Mouse (Mus musculus) MEL (cell line): ENCODE measurements around the gene Afdn. TPM values are rescaled to one million over a fixed set of nuclear protein-coding genes. Genes with fewer than 3 reads are reported as not detected.
"Not testable (repeated sequence)": the region's sequence is repeated elsewhere in the genome, so short reads cannot be mapped to it uniquely, and the experiment has no call there.

ENCODE experiments used
- DNase-seq: peaks from one replicate; pipeline ENCODE4 v3.0.0; 2011; ENCODE audit warnings: low read depth, low spot score
- H3K27ac ChIP-seq: 2 replicates; pipeline ENCODE4 v1.5.1; 2012; ENCODE audit warnings: low read depth, mild to moderate bottlenecking, control low read depth, low read length, moderate library complexity; ENCODE audit not compliant: control insufficient read depth
- H3K27me3 ChIP-seq, 2 experiments: fragments of 150-350 bp in 1 of 2; sonication (generic) in 1 of 2; 2 replicates each; pipeline ENCODE4 v1.6.1; 2012; ENCODE audit warnings: low read length in 2 of 2, mild to moderate bottlenecking in 2 of 2, improper control_type of control experiment in 1 of 2, moderate library complexity in 1 of 2; ENCODE audit not compliant: insufficient read depth in 2 of 2, control insufficient read depth in 1 of 2
- H3K36me3 ChIP-seq, 2 experiments: 2 replicates each; pipeline ENCODE4 v1.6.1; 2012 to 2014; ENCODE audit warnings: low read length in 2 of 2, improper control_type of control experiment in 1 of 2, inconsistent platforms in 1 of 2, mild to moderate bottlenecking in 1 of 2; ENCODE audit not compliant: insufficient read depth in 2 of 2, control insufficient read depth in 1 of 2
- H3K4me1 ChIP-seq, 2 experiments: fragments of 150-350 bp in 1 of 2; sonication (generic) in 1 of 2; 2 replicates each; pipeline ENCODE4 v1.6.1; 2012; ENCODE audit warnings: low read length in 2 of 2, improper control_type of control experiment in 1 of 2, mild to moderate bottlenecking in 1 of 2; ENCODE audit not compliant: insufficient read depth in 2 of 2, control insufficient read depth in 1 of 2
- H3K4me3 ChIP-seq, 2 experiments: fragments of 150-350 bp in 1 of 2; sonication (generic) in 1 of 2; 2 replicates each; pipeline ENCODE4 v1.5.1; 2012; ENCODE audit warnings: low read depth in 2 of 2, low read length in 2 of 2, mild to moderate bottlenecking in 2 of 2, moderate library complexity in 2 of 2, control low read depth in 1 of 2, improper control_type of control experiment in 1 of 2; ENCODE audit not compliant: control insufficient read depth in 1 of 2, insufficient read depth in 1 of 2
- H3K79me2 ChIP-seq: 2 replicates; pipeline ENCODE4 v1.6.1; 2012; ENCODE audit warnings: mild to moderate bottlenecking, low read length, moderate library complexity; ENCODE audit not compliant: control insufficient read depth, poor library complexity, insufficient read depth
- H3K9ac ChIP-seq: 2 replicates; pipeline ENCODE4 v1.6.1; 2012; ENCODE audit warnings: low read depth, mild to moderate bottlenecking, control low read depth, low read length, moderate library complexity; ENCODE audit not compliant: control insufficient read depth, poor library complexity, severe bottlenecking
- H3K9me3 ChIP-seq: fragments of 150-350 bp; sonication (generic); replicated peaks from 2 replicates; pipeline ENCODE4 v1.6.1; 2012; ENCODE audit warnings: mild to moderate bottlenecking, low read length, improper control_type of control experiment, moderate library complexity; ENCODE audit not compliant: insufficient read depth
- BHLHE40 ChIP-seq: IDR thresholded peaks from 2 replicates; pipeline ENCODE4 v1.6.1; 2012; ENCODE audit warnings: low read depth, mild to moderate bottlenecking, inconsistent platforms, low read length, improper control_type of control experiment, borderline replicate concordance
- CHD1 ChIP-seq: IDR thresholded peaks from 2 replicates; pipeline ENCODE4 v1.6.1; 2012; ENCODE audit warnings: low read depth, mild to moderate bottlenecking, inconsistent platforms, low read length, improper control_type of control experiment
- ETS1 ChIP-seq: IDR thresholded peaks from 2 replicates; pipeline ENCODE4 v1.6.1; 2012; ENCODE audit warnings: low read depth, mild to moderate bottlenecking, inconsistent platforms, low read length, improper control_type of control experiment, moderate library complexity
- HCFC1 ChIP-seq: IDR thresholded peaks from 2 replicates; pipeline ENCODE4 v1.6.1; 2012; ENCODE audit warnings: low read depth, mild to moderate bottlenecking, inconsistent platforms, low read length, improper control_type of control experiment, moderate library complexity
- MXI1 ChIP-seq: IDR thresholded peaks from 2 replicates; pipeline ENCODE4 v1.6.1; 2011; ENCODE audit warnings: mild to moderate bottlenecking, low read depth, low read length, improper control_type of control experiment
- MYB ChIP-seq: IDR thresholded peaks from 2 replicates; pipeline ENCODE4 v1.6.1; 2011; ENCODE audit warnings: mild to moderate bottlenecking, low read depth, low read length, improper control_type of control experiment
- NELFE ChIP-seq: IDR thresholded peaks from 2 replicates; pipeline ENCODE4 v1.6.1; 2011; ENCODE audit warnings: low read depth, low read length, improper control_type of control experiment
- NRF1 ChIP-seq: IDR thresholded peaks from 2 replicates; pipeline ENCODE4 v1.6.1; 2014; ENCODE audit warnings: low read depth, mild to moderate bottlenecking, inconsistent platforms, low read length, improper control_type of control experiment, moderate library complexity; ENCODE audit not compliant: poor library complexity, insufficient read depth, severe bottlenecking
- POLR2A ChIP-seq, 2 experiments: IDR thresholded peaks; 2 replicates each; pipeline ENCODE4 v1.6.1; 2011 to 2012; ENCODE audit warnings: low read length in 2 of 2, mild to moderate bottlenecking in 2 of 2, control low read depth in 1 of 2, improper control_type of control experiment in 1 of 2, low read depth in 1 of 2, moderate library complexity in 1 of 2; ENCODE audit not compliant: control insufficient read depth in 1 of 2, insufficient read depth in 1 of 2, poor library complexity in 1 of 2
- POLR2AphosphoS2 ChIP-seq: IDR thresholded peaks from 2 replicates; pipeline ENCODE4 v1.6.1; 2011; ENCODE audit warnings: low read length, improper control_type of control experiment
- RAD21 ChIP-seq: IDR thresholded peaks from 2 replicates; pipeline ENCODE4 v1.6.1; 2011; ENCODE audit warnings: mild to moderate bottlenecking, low read depth, low read length, improper control_type of control experiment
- RCOR1 ChIP-seq: IDR thresholded peaks from 2 replicates; pipeline ENCODE4 v1.6.1; 2012; ENCODE audit warnings: low read depth, mild to moderate bottlenecking, inconsistent platforms, low read length, improper control_type of control experiment
- TBP ChIP-seq: IDR thresholded peaks from 2 replicates; pipeline ENCODE4 v1.8.0; 2011; ENCODE audit warnings: low read depth, low read length, improper control_type of control experiment
- USF1 ChIP-seq: IDR thresholded peaks from 2 replicates; pipeline ENCODE4 v1.6.1; 2014; ENCODE audit warnings: low read depth, mild to moderate bottlenecking, inconsistent platforms, low read length, improper control_type of control experiment, moderate library complexity
- ZC3H11A ChIP-seq: IDR thresholded peaks from 2 replicates; pipeline ENCODE4 v1.6.1; 2012; ENCODE audit warnings: low read depth, mild to moderate bottlenecking, inconsistent platforms, low read length, improper control_type of control experiment
- ZKSCAN1 ChIP-seq: IDR thresholded peaks from 2 replicates; pipeline ENCODE4 v1.6.1; 2012; ENCODE audit warnings: low read depth, mild to moderate bottlenecking, inconsistent platforms, low read length, improper control_type of control experiment, moderate library complexity
- polyA plus RNA-seq, 2 experiments: library from polyadenylated mRNA; stranded (reverse) in 1 of 2; unstranded in 1 of 2; fragments of >175 nt in 1 of 2; fragments of >200 nt in 1 of 2; gene quantifications; 2 replicates each; pipeline versions ENCODE4 v1.2.1 to v1.2.4; 2012; ENCODE audit warnings: low replicate concordance in 2 of 2, low read depth in 1 of 2; ENCODE audit not compliant: insufficient read length in 2 of 2, insufficient read depth in 1 of 2, missing spikeins in 1 of 2
- total RNA-seq: library from RNA; depleted of rRNA; stranded (reverse); fragments of 300-350 nt; gene quantifications from 2 replicates; pipeline ENCODE4 v1.2.3, GENCODE M21; 2012

Gene Afdn
- total and polyA plus RNA-seq, 3 experiments: 0.39 TPM; not detected in 1

- TF ChIP-seq TBP (no peak), NRF1 (no peak), USF1 (no peak), RCOR1 (no peak), HCFC1 (no peak), POLR2A (IDR thresholded peaks at IDR 0.05; ENCODE audit: control insufficient read depth in 1 of 2, insufficient read depth in 1 of 2, low read depth in 1 of 2, low read length in 2 of 2, poor library complexity in 1 of 2) (no peak), ZC3H11A (no peak), RAD21 (no peak), CHD1 (no peak), BHLHE40 (no peak), ETS1 (no peak)
- no peak for DNase-seq
- no peaks in the 10 kb centered on the region for H3K36me3 ChIP-seq
These were observed 23.1 kb downstream of the Afdn start for GRCm38 (mm10) chr17:13783469-13783868.

GRCm38 (mm10) chr17:13790033-13790432, 29.7 kb downstream of the Afdn start:
- H3K36me3 ChIP-seq, H3K4me3 ChIP-seq, H3K27ac ChIP-seq, H3K4me1 ChIP-seq, H3K27me3 ChIP-seq, H3K79me2 ChIP-seq, DNase-seq, H3K9ac ChIP-seq, H3K9me3 ChIP-seq: not testable (repeated sequence)

More at GRCm38 (mm10) chr17:13783469-13783868, 23.1 kb downstream of the Afdn start:
- H3K4me1 ChIP-seq: no peaks in the 10 kb centered on the region
- H3K27me3 ChIP-seq: no peaks in the 10 kb centered on the region
- no peak overlapping the region for H3K27ac ChIP-seq
- H3K79me2 ChIP-seq: no peaks in the 10 kb centered on the region
- no peaks in the 10 kb centered on the region for H3K9me3 ChIP-seq
- H3K4me3 ChIP-seq: no peak overlapping the region
- no peak overlapping the region for H3K9ac ChIP-seq

- no peaks in the 10 kb centered on the region for H3K4me1 ChIP-seq
- no peak for TF ChIP-seq MXI1
- TF ChIP-seq ZKSCAN1: no peak
- TF ChIP-seq RAD21: no peak
- TF ChIP-seq MYB: no peak
- no peak for TF ChIP-seq POLR2AphosphoS2
- TF ChIP-seq NELFE: no peak
These were observed 37.4 kb downstream of the Afdn start for GRCm38 (mm10) chr17:13797691-13798090.

More at GRCm38 (mm10) chr17:13797691-13798090, 37.4 kb downstream of the Afdn start:
- Histone ChIP-seq H3K9ac (no peak overlapping the region), H3K9me3 (no peaks in the 10 kb centered on the region), H3K36me3 (no peaks in the 10 kb centered on the region), H3K27ac (no peak overlapping the region), H3K27me3 (no peaks in the 10 kb centered on the region), H3K4me3 (no peak overlapping the region), H3K79me2 (no peaks in the 10 kb centered on the region)
- no peak for DNase-seq
